Mouse (Mus musculus): ENCODE measurements around the gene Palld.

GRCm38 (mm10) chr8:61581259-61581658 lies 321.2 kb downstream of the Palld start:
- TF ChIP-seq GATA1 (IDR thresholded peaks at IDR 0.05; ENCODE audit: low read length) (no peak), TAL1 (IDR thresholded peaks at IDR 0.05; ENCODE audit: low read length) (no peak)
